Mouse (Mus musculus): ENCODE data around the gene Nrm. TPM values are rescaled to one million over a fixed set of nuclear protein-coding genes. Genes with fewer than 3 reads are reported as not detected.
A peak's percentile ranks its signal among the peaks of the same experiment; 100 is the strongest.

Gene Nrm
- polyA plus RNA-seq, 1 experiment, result 201 TPM

GRCm38 (mm10) chr17:35834696-35835422 lies 26.3 kb upstream of the Nrm start:
- TF ChIP-seq CTCF (IDR thresholded peaks at IDR 0.05; ENCODE audit: control insufficient read depth, insufficient read depth, insufficient replicate concordance, low read depth, low read length) (no peak), POLR2A (IDR thresholded peaks at IDR 0.05; ENCODE audit: control insufficient read depth, low read depth, low read length) (no peak)
- Histone ChIP-seq H3K4me1 (ENCODE audit: control insufficient read depth, insufficient read depth, low read length) (peaks cover 17% of the 10 kb centered on the region), H3K36me3 (ENCODE audit: control insufficient read depth, insufficient read depth, low read length) (no peaks in the 10 kb centered on the region), H3K27ac (ENCODE audit: control insufficient read depth, insufficient read depth, low read depth, low read length) (no peak overlapping the region), H3K27me3 (ENCODE audit: control insufficient read depth, insufficient read depth, low read length) (no peaks in the 10 kb centered on the region), H3K4me3 (ENCODE audit: control insufficient read depth, low read depth, low read length) (no peak overlapping the region)

- Histone ChIP-seq H3K27ac (ENCODE audit: control insufficient read depth, insufficient read depth, low read depth, low read length) (no peak overlapping the region), H3K36me3 (ENCODE audit: control insufficient read depth, insufficient read depth, low read length) (no peaks in the 10 kb centered on the region), H3K4me3 (ENCODE audit: control insufficient read depth, low read depth, low read length) (no peak overlapping the region), H3K4me1 (ENCODE audit: control insufficient read depth, insufficient read depth, low read length) (peaks cover 17% of the 10 kb centered on the region), H3K27me3 (ENCODE audit: control insufficient read depth, insufficient read depth, low read length) (no peaks in the 10 kb centered on the region)
- no peak for TF ChIP-seq POLR2A (IDR thresholded peaks at IDR 0.05; ENCODE audit: control insufficient read depth, low read depth, low read length)
- no peak for TF ChIP-seq CTCF (IDR thresholded peaks at IDR 0.05; ENCODE audit: control insufficient read depth, insufficient read depth, insufficient replicate concordance, low read depth, low read length)
These were observed 25.5 kb upstream of the Nrm start for GRCm38 (mm10) chr17:35835424-35836140.

GRCm38 (mm10) chr17:35836178-35836965 lies 24.7 kb upstream of the Nrm start:
- Histone ChIP-seq H3K4me1 (ENCODE audit: control insufficient read depth, insufficient read depth, low read length) (peaks cover 17% of the 10 kb centered on the region), H3K27me3 (ENCODE audit: control insufficient read depth, insufficient read depth, low read length) (no peaks in the 10 kb centered on the region), H3K36me3 (ENCODE audit: control insufficient read depth, insufficient read depth, low read length) (no peaks in the 10 kb centered on the region), H3K27ac (ENCODE audit: control insufficient read depth, insufficient read depth, low read depth, low read length) (peak overlapping the region; percentile 22; the same call in 1 of the 2 replicates), H3K4me3 (ENCODE audit: control insufficient read depth, low read depth, low read length) (peak overlapping the region; percentile 84)
- TF ChIP-seq CTCF (IDR thresholded peaks at IDR 0.05; ENCODE audit: control insufficient read depth, insufficient read depth, insufficient replicate concordance, low read depth, low read length) (peak; percentile 32; the same call in 1 of the 2 replicates), POLR2A (IDR thresholded peaks at IDR 0.05; ENCODE audit: control insufficient read depth, low read depth, low read length) (no peak)

GRCm38 (mm10) chr17:35836991-35837422 lies 24.1 kb upstream of the Nrm start:
- H3K27me3 ChIP-seq (ENCODE audit: control insufficient read depth, insufficient read depth, low read length), result no peaks in the 10 kb centered on the region
- no peak for TF ChIP-seq POLR2A (IDR thresholded peaks at IDR 0.05; ENCODE audit: control insufficient read depth, low read depth, low read length)
- TF ChIP-seq CTCF (IDR thresholded peaks at IDR 0.05; ENCODE audit: control insufficient read depth, insufficient read depth, insufficient replicate concordance, low read depth, low read length), result no peak
- peak overlapping the region; percentile 76 for H3K27ac ChIP-seq (ENCODE audit: control insufficient read depth, insufficient read depth, low read depth, low read length)
- peak overlapping the region; percentile 84 for H3K4me3 ChIP-seq (ENCODE audit: control insufficient read depth, low read depth, low read length)
- peaks cover 18% of the 10 kb centered on the region for H3K4me1 ChIP-seq (ENCODE audit: control insufficient read depth, insufficient read depth, low read length)
- H3K36me3 ChIP-seq (ENCODE audit: control insufficient read depth, insufficient read depth, low read length), result no peaks in the 10 kb centered on the region

GRCm38 (mm10) chr17:35837487-35837886 lies 23.6 kb upstream of the Nrm start:
- Histone ChIP-seq H3K27ac (ENCODE audit: control insufficient read depth, insufficient read depth, low read depth, low read length) (peak overlapping the region; percentile 76), H3K27me3 (ENCODE audit: control insufficient read depth, insufficient read depth, low read length) (no peaks in the 10 kb centered on the region), H3K36me3 (ENCODE audit: control insufficient read depth, insufficient read depth, low read length) (no peaks in the 10 kb centered on the region), H3K4me1 (ENCODE audit: control insufficient read depth, insufficient read depth, low read length) (peaks cover 21% of the 10 kb centered on the region), H3K4me3 (ENCODE audit: control insufficient read depth, low read depth, low read length) (peak overlapping the region; percentile 84)
- no peak for TF ChIP-seq POLR2A (IDR thresholded peaks at IDR 0.05; ENCODE audit: control insufficient read depth, low read depth, low read length)
- TF ChIP-seq CTCF (IDR thresholded peaks at IDR 0.05; ENCODE audit: control insufficient read depth, insufficient read depth, insufficient replicate concordance, low read depth, low read length), result no peak

GRCm38 (mm10) chr17:35838122-35838544 lies 23.0 kb upstream of the Nrm start, which contains the start of gene Tubb5:
Tubb5 (minus strand) TSS chr17:35838306.
- TF ChIP-seq CTCF (IDR thresholded peaks at IDR 0.05; ENCODE audit: control insufficient read depth, insufficient read depth, insufficient replicate concordance, low read depth, low read length) (no peak), POLR2A (IDR thresholded peaks at IDR 0.05; ENCODE audit: control insufficient read depth, low read depth, low read length) (peak; percentile 90)
- H3K27ac ChIP-seq (ENCODE audit: control insufficient read depth, insufficient read depth, low read depth, low read length), result peak within 1 kb of the TSS; percentile 76
- H3K27me3 ChIP-seq (ENCODE audit: control insufficient read depth, insufficient read depth, low read length), result no peaks in the 10 kb centered on the region
- H3K4me1 ChIP-seq (ENCODE audit: control insufficient read depth, insufficient read depth, low read length), result peaks cover 21% of the 10 kb centered on the region
- H3K4me3 ChIP-seq (ENCODE audit: control insufficient read depth, low read depth, low read length), result peak within 1 kb of the TSS; percentile 84
- no peaks in the 10 kb centered on the region for H3K36me3 ChIP-seq (ENCODE audit: control insufficient read depth, insufficient read depth, low read length)

Measured in testis, adult 2 months (tissue).